Mouse (Mus musculus) right cerebral cortex, adult 18-20 months (tissue): ENCODE measurements at regions not wholly inside any gene's neighbourhood (a gene's known extent, or its start where the extent isn't known, plus 50 kb on each side); places are given as distances from the start of the nearest gene placed in this dataset.
A peak's percentile ranks its signal among the peaks of the same experiment; 100 is the strongest.

Source experiments
- DNase-seq: peaks from one replicate; pipeline ENCODE4 v3.0.0; 2022; ENCODE audit warnings: mixed read lengths

DNA sequence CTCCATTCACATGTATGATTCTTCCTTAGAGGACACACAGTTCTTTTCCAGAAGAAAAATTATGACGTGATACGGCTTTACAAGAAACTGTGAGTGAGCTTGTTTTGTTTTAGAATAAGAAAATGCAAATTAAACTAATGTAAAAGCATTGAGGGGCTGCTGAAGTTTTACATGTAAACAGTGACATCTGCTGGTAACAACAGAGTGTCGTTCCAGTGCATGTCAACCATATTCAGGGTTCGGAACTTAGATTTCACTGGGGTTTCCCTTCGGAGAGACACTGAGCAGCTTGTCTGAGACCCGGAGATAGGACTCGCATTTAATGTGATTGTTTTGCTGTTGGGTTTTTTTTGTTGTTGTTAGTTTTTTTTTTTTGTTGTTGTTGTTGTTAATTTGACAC lies 148.4 kb upstream of the Ube3a start:
- peak; percentile 30 for DNase-seq
